Mouse (Mus musculus) lung, postnatal 0 days (tissue): ENCODE data around the gene Pcca.

Experiments
- CTCF ChIP-seq: IDR thresholded peaks from 2 replicates; pipeline ENCODE4 v1.5.1; 2016; ENCODE audit warnings: antibody characterized with exemption, mild to moderate bottlenecking
- EP300 ChIP-seq: IDR thresholded peaks from 2 replicates; pipeline ENCODE4 v1.6.1; 2016; ENCODE audit warnings: antibody characterized with exemption, mild to moderate bottlenecking, control low read depth

GRCm38 (mm10) chr14:122852506-122853057 is 318.5 kb downstream of the Pcca start:
- TF ChIP-seq EP300 (no peak), CTCF (no peak)
